ENCODE assay signal across 38 mouse cellular contexts in genomic region chr2:131940506-131940905, GRCm38 (mm10). TPM values are rescaled to one million over a fixed set of nuclear protein-coding genes. Genes with fewer than 3 reads are reported as not detected.
DNase-seq lines count a peak whose midpoint lies in the region; ATAC-seq and TF ChIP-seq lines count a peak whose summit lies in the region.
"Had no signal": no experiment of that assay in that cellular context is flagged by ENCODE, and none has a peak within 500 bp of the region (broad histone marks: within the 10 kb centered on the region; RNA-seq: fewer than 3 reads in every experiment).

No protein-coding gene starts in this region.

- H3K4me2 ChIP-seq in liver, embryonic 12.5 days = peak overlapping the region; percentile 23
- H3K4me2 ChIP-seq in liver, postnatal 0 days (ENCODE audit: low read depth, low read length) = 0 out of 2 replicates have a peak overlapping the region, but pooled peaks have one; percentile 8
- H3K4me2 ChIP-seq in intestine, embryonic 15.5 days (replicated peaks) = no peak overlapping the region
- H3K4me2 ChIP-seq: embryonic facial prominence, embryonic 15.5 days; forebrain, embryonic 15.5 days; heart, embryonic 15.5 days; hindbrain, embryonic 12.5 days; limb, embryonic 13.5 days; midbrain, embryonic 11.5 days had no signal

- DNase-seq in G1E (ENCODE audit: low spot score) = no peak
- peak; percentile 65 for DNase-seq in c-Kit-positive CD71-positive TER-119-positive erythroid progenitor cells, embryonic 14.5 days (ENCODE audit: low spot score)
- DNase-seq in liver, postnatal 0 days = no peak
- DNase-seq in left cerebral cortex, postnatal 14 days (ENCODE audit: low spot score in 2 of 2) = no peak
- no peak for DNase-seq in adrenal gland, postnatal 10 days
- DNase-seq: adrenal gland, adult 2 months; cerebellum, adult 11-12 months; cerebellum, adult 9-11 months; gastrocnemius, postnatal 25 days; kidney, adult 8-10 months; kidney, postnatal 10 days; lung, adult 2 months; lung, postnatal 14 days; right cerebral cortex, postnatal 4 days; thymus, adult 18-20 months; thymus, postnatal 25 days had no signal

- TF ChIP-seq CTCF in G1E (IDR thresholded peaks at IDR 0.05; ENCODE audit: low read depth, low read length) = no peak
- no peak for TF ChIP-seq CTCF in liver, postnatal 0 days (IDR thresholded peaks at IDR 0.05; ENCODE audit: low read depth)

- WGBS in liver, embryonic 12.5 days (ENCODE audit: insufficient replicate concordance) = 22% methylated on average over 3 of the region's 3 CpGs
- WGBS in liver, postnatal 0 days (ENCODE audit: insufficient replicate concordance) = 45% methylated on average over 3 of the region's 3 CpGs
- 81% methylated on average over 3 of the region's 3 CpGs for WGBS in intestine, embryonic 15.5 days

- TF ChIP-seq EP300 in liver, postnatal 0 days (IDR thresholded peaks at IDR 0.05; ENCODE audit: low read depth) = peak; percentile 89

- peaks cover 45% of the 10 kb centered on the region for H3K4me1 ChIP-seq in G1E (ENCODE audit: insufficient read depth, low read depth, low read length)
- peaks cover 24% of the 10 kb centered on the region for H3K4me1 ChIP-seq in liver, embryonic 12.5 days
- H3K4me1 ChIP-seq in liver, postnatal 0 days (ENCODE audit: insufficient read depth) = peaks cover 13% of the 10 kb centered on the region
- H3K4me1 ChIP-seq in intestine, embryonic 15.5 days (replicated peaks) = no peaks in the 10 kb centered on the region
- H3K4me1 ChIP-seq: embryonic facial prominence, embryonic 15.5 days; forebrain, embryonic 15.5 days; hindbrain, embryonic 12.5 days; limb, embryonic 13.5 days had no signal

- intact Hi-C loops in left cerebral cortex, postnatal 14 days (cut with DNase I) = no loop called here

- ATAC-seq in G1E (ENCODE audit: extremely low read depth, insufficient number of reproducible peaks, low FRiP score, poor library complexity, severe bottlenecking) = peak; percentile 36; the same call in 1 of the 2 replicates
- peak; percentile 84 for ATAC-seq in liver, embryonic 12.5 days
- peak; percentile 71 for ATAC-seq in liver, postnatal 0 days
- ATAC-seq in intestine, embryonic 15.5 days = no peak
- ATAC-seq: forebrain, embryonic 15.5 days; hindbrain, postnatal 0 days; intestine, embryonic 16.5 days; midbrain, embryonic 16.5 days had no signal

- peak overlapping the region; percentile 40; the same call in 1 of the 2 replicates for H3K9ac ChIP-seq in liver, embryonic 12.5 days
- no peak overlapping the region for H3K9ac ChIP-seq in liver, postnatal 0 days (replicated peaks)
- H3K9ac ChIP-seq in intestine, embryonic 15.5 days = no peak overlapping the region
- H3K9ac ChIP-seq: embryonic facial prominence, embryonic 15.5 days; forebrain, embryonic 15.5 days; heart, embryonic 15.5 days; hindbrain, embryonic 12.5 days; limb, embryonic 13.5 days had no signal

- H3K4me3 ChIP-seq in G1E (ENCODE audit: low read depth, low read length) = no peak overlapping the region
- H3K4me3 ChIP-seq in liver, embryonic 12.5 days = no peak overlapping the region
- H3K4me3 ChIP-seq in liver, postnatal 0 days (ENCODE audit: low read depth, low read length) = no peak overlapping the region
- no peak overlapping the region for H3K4me3 ChIP-seq in intestine, embryonic 15.5 days (replicated peaks)
- H3K4me3 ChIP-seq: embryonic facial prominence, embryonic 15.5 days; forebrain, embryonic 15.5 days; heart, embryonic 10.5 days; heart, embryonic 15.5 days; hindbrain, embryonic 12.5 days; left cerebral cortex, adult 2 months; limb, embryonic 13.5 days had no signal

- H3K27ac ChIP-seq in liver, embryonic 12.5 days = peak overlapping the region; percentile 68
- peak overlapping the region; percentile 64 for H3K27ac ChIP-seq in liver, postnatal 0 days (ENCODE audit: low read depth)
- H3K27ac ChIP-seq in intestine, embryonic 15.5 days = no peak overlapping the region
- H3K27ac ChIP-seq: embryonic facial prominence, embryonic 15.5 days; forebrain, embryonic 15.5 days; heart, embryonic 10.5 days; heart, embryonic 15.5 days; hindbrain, embryonic 12.5 days; hindbrain, postnatal 0 days; left cerebral cortex, adult 2 months; limb, embryonic 13.5 days; stomach, postnatal 0 days had no signal

- H3K27me3 ChIP-seq in G1E (ENCODE audit: insufficient read depth, low read length) = no peaks in the 10 kb centered on the region
- no peaks in the 10 kb centered on the region for H3K27me3 ChIP-seq in liver, embryonic 12.5 days (replicated peaks)
- no peaks in the 10 kb centered on the region for H3K27me3 ChIP-seq in liver, postnatal 0 days (ENCODE audit: insufficient read depth, low read length)
- H3K27me3 ChIP-seq in intestine, embryonic 15.5 days (replicated peaks) = no peaks in the 10 kb centered on the region
- H3K27me3 ChIP-seq: embryonic facial prominence, embryonic 15.5 days; forebrain, embryonic 15.5 days; heart, embryonic 15.5 days; hindbrain, embryonic 12.5 days; limb, embryonic 13.5 days had no signal

- H3K36me3 ChIP-seq in G1E (replicated peaks) = peaks cover 41% of the 10 kb centered on the region
- peaks cover 12% of the 10 kb centered on the region for H3K36me3 ChIP-seq in liver, embryonic 12.5 days
- 0 out of 2 replicates have a peak, but pooled peaks cover 5% of the 10 kb centered on the region for H3K36me3 ChIP-seq in liver, postnatal 0 days (replicated peaks; ENCODE audit: insufficient read depth, low read length)
- no peaks in the 10 kb centered on the region for H3K36me3 ChIP-seq in intestine, embryonic 15.5 days

- no peaks in the 10 kb centered on the region for H3K9me3 ChIP-seq in G1E (replicated peaks)
- no peaks in the 10 kb centered on the region for H3K9me3 ChIP-seq in liver, embryonic 12.5 days (replicated peaks)
- H3K9me3 ChIP-seq in liver, postnatal 0 days (ENCODE audit: low read length) = no peaks in the 10 kb centered on the region
- no peaks in the 10 kb centered on the region for H3K9me3 ChIP-seq in intestine, embryonic 15.5 days
- H3K9me3 ChIP-seq: embryonic facial prominence, embryonic 15.5 days; forebrain, embryonic 15.5 days; heart, embryonic 10.5 days; heart, embryonic 15.5 days; hindbrain, embryonic 12.5 days; limb, embryonic 13.5 days had no signal

RNA-seq across cellular contexts. Expression of gene Prnd, which starts 10.2 kb away (rescaled TPM):
- total RNA-seq in G1E (2014; fragmentation: Nextera tagmentation) (not detected in 2 replicates), G1E (2017) (0.05 and 0.12 TPM in 2 replicates)
- not detected in 2 replicates for polyA plus RNA-seq in G1E (2012)
- polyA plus RNA-seq in liver, embryonic 12.5 days (2016; fragmentation: Nextera tagmentation; extraction: Ambion mirVana) = 0.41 and 0.84 TPM in 2 replicates
- polyA plus RNA-seq in liver, postnatal 0 days (2015; fragmentation: Nextera tagmentation; extraction: Ambion mirVana) = 0.40 and 0.47 TPM in 2 replicates
- polyA plus RNA-seq in intestine, embryonic 15.5 days (2015; fragmentation: Nextera tagmentation; extraction: Ambion mirVana) = 30.3 and 34.6 TPM in 2 replicates
- 1 to 10 TPM; 2.4 to 2.7 TPM for total RNA-seq in left cerebral cortex, postnatal 14 days (2021)
- 10 to 100 TPM in 1 of 2 experiments, 1 to 10 TPM in 1; 6.3 to 15.8 TPM for total RNA-seq in adrenal gland, postnatal 10 days (2021)
- total RNA-seq: adrenal gland, adult 2 months had no signal

RNA-seq across cellular contexts. Expression of gene Prn, which starts 30.7 kb away (rescaled TPM):
- total RNA-seq in G1E (2014; fragmentation: Nextera tagmentation) (not detected in 2 replicates), G1E (2017) (not detected in 2 replicates)
- polyA plus RNA-seq in G1E (2012) = not detected in 2 replicates
- not detected in 2 replicates for polyA plus RNA-seq in liver, embryonic 12.5 days (2016; fragmentation: Nextera tagmentation; extraction: Ambion mirVana)
- polyA plus RNA-seq in liver, postnatal 0 days (2015; fragmentation: Nextera tagmentation; extraction: Ambion mirVana) = not detected in 2 replicates
- 0.25 TPM in 1 of 2 replicates, not detected in the other for polyA plus RNA-seq in intestine, embryonic 15.5 days (2015; fragmentation: Nextera tagmentation; extraction: Ambion mirVana)
- total RNA-seq in left cerebral cortex, postnatal 14 days (2021) = 1 to 10 TPM in 1 of 2 experiments, not detected in 1; 1.1 TPM
- not detected for total RNA-seq in adrenal gland, postnatal 10 days (2021)
- total RNA-seq: adrenal gland, adult 2 months; adrenal gland, postnatal 4 days; gastrocnemius, adult 18-20 months; hindbrain, postnatal 0 days; neutrophil, adult 5-6 weeks had no signal
- polyA plus RNA-seq: adrenal gland, adult 2 months; cortical plate, adult 2 months; embryonic facial prominence, embryonic 15.5 days; frontal cortex, adult 2 months; heart, embryonic 15.5 days; hindbrain, embryonic 12.5 days; intestine, embryonic 16.5 days; large intestine, adult 2 months; limb, embryonic 13.5 days; lung, adult 2 months; midbrain, embryonic 11.5 days; midbrain, embryonic 16.5 days; neural tube, embryonic 11.5 days; spleen, adult 2 months had no signal

RNA-seq across cellular contexts. Expression of gene Prnp, which starts 30.8 kb away (rescaled TPM):
- total RNA-seq in G1E (2014; fragmentation: Nextera tagmentation) (350 and 399 TPM in 2 replicates), G1E (2017) (977 and 998 TPM in 2 replicates)
- polyA plus RNA-seq in G1E (2012) = 153 and 174 TPM in 2 replicates
- 37.8 and 37.9 TPM in 2 replicates for polyA plus RNA-seq in liver, embryonic 12.5 days (2016; fragmentation: Nextera tagmentation; extraction: Ambion mirVana)
- polyA plus RNA-seq in liver, postnatal 0 days (2015; fragmentation: Nextera tagmentation; extraction: Ambion mirVana) = 19.5 and 20.2 TPM in 2 replicates
- 59.1 and 62.3 TPM in 2 replicates for polyA plus RNA-seq in intestine, embryonic 15.5 days (2015; fragmentation: Nextera tagmentation; extraction: Ambion mirVana)
- 100 to 1,000 TPM; 536 to 553 TPM for total RNA-seq in left cerebral cortex, postnatal 14 days (2021)
- 10 to 100 TPM; 75.0 to 75.3 TPM for total RNA-seq in adrenal gland, postnatal 10 days (2021)

Comparison
In these comparisons a context has a peak if more than half of its experiments do, and no peak if none do; other contexts are left out.
1. RNA of gene Prnd, which starts 10.2 kb away (polyA plus RNA-seq): 30.3 to 34.6 TPM in intestine, embryonic 15.5 days; 0.41 to 0.84 TPM in liver, embryonic 12.5 days, 0.40 to 0.47 TPM in liver, postnatal 0 days and not detected in G1E; every median in the first group is over 10 times any median in the second.